ENCODE assay signal across 12 mouse cellular contexts in genomic region chr5:72225056-72225455, GRCm38 (mm10). TPM values are rescaled to one million over a fixed set of nuclear protein-coding genes. Genes with fewer than 3 reads are reported as not detected.
DNase-seq lines count a peak whose midpoint lies in the region; ATAC-seq and TF ChIP-seq lines count a peak whose summit lies in the region.
"Had no signal": no experiment of that assay in that cellular context is flagged by ENCODE, and none has a peak within 500 bp of the region (broad histone marks: within the 10 kb centered on the region; RNA-seq: fewer than 3 reads in every experiment).

No protein-coding gene starts in this region.

- H3K4me2 ChIP-seq in heart, postnatal 0 days (ENCODE audit: low read depth, low read length): peak overlapping the region; percentile 25; the same call in 1 of the 2 replicates
- no peak overlapping the region for H3K4me2 ChIP-seq in hindbrain, embryonic 16.5 days (ENCODE audit: low read length)

- H3K79me2 ChIP-seq in MEL (ENCODE audit: control insufficient read depth, insufficient read depth, low read length, poor library complexity): no peaks in the 10 kb centered on the region; the same call in 1 of the 2 replicates

- peaks cover 12% of the 10 kb centered on the region for H3K4me1 ChIP-seq in heart, postnatal 0 days (ENCODE audit: control insufficient read depth, insufficient read depth)
- peaks cover 2 to 17% of the 10 kb centered on the region in 2 experiments; a peak in 3 of 4 replicates for H3K4me1 ChIP-seq in MEL (ENCODE audit: control insufficient read depth in 1 of 2, insufficient read depth in 2 of 2, low read length in 2 of 2)
- H3K4me1 ChIP-seq in hindbrain, embryonic 16.5 days (ENCODE audit: control insufficient read depth, insufficient read depth, low read depth, low read length): no peaks in the 10 kb centered on the region

- ATAC-seq in heart, postnatal 0 days (ENCODE audit: insufficient read depth, low read depth): 0 out of 2 replicates have a peak, but pooled peaks have one; percentile 17
- 0 out of 2 replicates have a peak, but pooled peaks have one; percentile 32 for ATAC-seq in erythroid progenitor cell, adult 5-6 weeks (replicated peaks; ENCODE audit: low FRiP score, poor library complexity, severe bottlenecking)
- peak; percentile 68; the same call in 1 of the 2 replicates for ATAC-seq in monocyte, adult 5-6 weeks (replicated peaks; ENCODE audit: insufficient number of reproducible peaks, low FRiP score, low TSS enrichment, poor library complexity, severe bottlenecking)
- ATAC-seq in hindbrain, embryonic 16.5 days: no peak

- TF ChIP-seq EP300 in heart, postnatal 0 days (IDR thresholded peaks at IDR 0.05; ENCODE audit: low read depth): no peak
- no peak for TF ChIP-seq EP300 in MEL (IDR thresholded peaks at IDR 0.05; ENCODE audit: low read depth in 1 of 2, low read length in 2 of 2)

- no peak overlapping the region for H3K4me3 ChIP-seq in heart, postnatal 0 days (ENCODE audit: low read depth, low read length)
- peak overlapping the region; percentile 37 to 63 for H3K4me3 ChIP-seq in MEL (ENCODE audit: control insufficient read depth in 1 of 2, insufficient read depth in 1 of 2, low read depth in 2 of 2, low read length in 2 of 2)
- H3K4me3 ChIP-seq in hindbrain, embryonic 16.5 days (ENCODE audit: low read length): no peak overlapping the region
- H3K4me3 ChIP-seq: myocyte had no signal

- no peaks in the 10 kb centered on the region for H3K9me3 ChIP-seq in heart, postnatal 0 days (replicated peaks; ENCODE audit: control insufficient read depth, low read length)
- no peaks in the 10 kb centered on the region for H3K9me3 ChIP-seq in MEL (replicated peaks; ENCODE audit: insufficient read depth, low read length)
- H3K9me3 ChIP-seq in hindbrain, embryonic 16.5 days (ENCODE audit: control insufficient read depth, low read length): no peaks in the 10 kb centered on the region

- DNase-seq in heart, postnatal 0 days (ENCODE audit: low spot score): no peak
- DNase-seq in heart, postnatal 36 days: no peak
- DNase-seq in MEL (ENCODE audit: low read depth, low spot score) (peak; percentile 74), MN1 (ENCODE audit: low spot score) (no peak)
- DNase-seq in kidney, adult 8-10 months: no peak
- DNase-seq: cerebellum, adult 9-11 months; kidney, adult 11 months; thymus, adult 2 months had no signal

- intact Hi-C loops in heart, postnatal 36 days (cut with DNase I): loop anchor here (5.0 to 10.0 kb wide), 2 partner anchors 42 to 50 kb away; no protein-coding TSS in a partner anchor

- H3K36me3 ChIP-seq in heart, postnatal 0 days (replicated peaks; ENCODE audit: control insufficient read depth, insufficient read depth, low read length): 0 out of 2 replicates have a peak, but pooled peaks cover 4% of the 10 kb centered on the region
- peaks cover 0 to 10% of the 10 kb centered on the region in 2 experiments; a peak in 2 of 4 replicates for H3K36me3 ChIP-seq in MEL (ENCODE audit: control insufficient read depth in 1 of 2, insufficient read depth in 2 of 2, low read length in 2 of 2)
- H3K36me3 ChIP-seq in hindbrain, embryonic 16.5 days (ENCODE audit: control insufficient read depth, insufficient read depth, low read length): no peaks in the 10 kb centered on the region

- H3K9ac ChIP-seq in heart, postnatal 0 days (replicated peaks; ENCODE audit: low read depth, low read length): no peak overlapping the region
- peak overlapping the region; percentile 52 for H3K9ac ChIP-seq in MEL (ENCODE audit: control insufficient read depth, low read depth, low read length, poor library complexity, severe bottlenecking)
- no peak overlapping the region for H3K9ac ChIP-seq in hindbrain, embryonic 16.5 days (ENCODE audit: low read depth, low read length)

- TF ChIP-seq CTCF in heart, postnatal 0 days (IDR thresholded peaks at IDR 0.05; ENCODE audit: low read depth): no peak
- TF ChIP-seq CTCF in MEL (IDR thresholded peaks at IDR 0.05 in 2 of 3, conservative IDR thresholded peaks at IDR 0.05 in 1 of 3; ENCODE audit: control insufficient read depth in 1 of 3, insufficient read depth in 1 of 3, low read depth in 2 of 3, low read length in 3 of 3, poor library complexity in 1 of 3, severe bottlenecking in 1 of 3): no peak

- H3K27ac ChIP-seq in heart, postnatal 0 days (ENCODE audit: low read depth): no peak overlapping the region
- H3K27ac ChIP-seq in MEL (ENCODE audit: control insufficient read depth, low read depth, low read length): peak overlapping the region; percentile 66
- no peak overlapping the region for H3K27ac ChIP-seq in hindbrain, embryonic 16.5 days (ENCODE audit: low read depth, low read length)

- no peak for TF ChIP-seq RAD21 in MEL (IDR thresholded peaks at IDR 0.05; ENCODE audit: low read depth, low read length)

- H3K27me3 ChIP-seq in heart, postnatal 0 days (ENCODE audit: control insufficient read depth, insufficient read depth, low read length): no peaks in the 10 kb centered on the region
- H3K27me3 ChIP-seq in MEL (ENCODE audit: control insufficient read depth in 1 of 2, insufficient read depth in 2 of 2, low read length in 2 of 2): no peaks in the 10 kb centered on the region
- no peaks in the 10 kb centered on the region for H3K27me3 ChIP-seq in hindbrain, embryonic 16.5 days (replicated peaks; ENCODE audit: control insufficient read depth, insufficient read depth, low read length)

- 38% methylated on average over 7 of the region's 7 CpGs for WGBS in heart, postnatal 0 days
- 74% methylated on average over 7 of the region's 7 CpGs for WGBS in hindbrain, embryonic 16.5 days

- no peak for TF ChIP-seq POLR2A in MEL (IDR thresholded peaks at IDR 0.05; ENCODE audit: control insufficient read depth in 1 of 2, insufficient read depth in 1 of 2, low read depth in 1 of 2, low read length in 2 of 2, poor library complexity in 1 of 2)

TF ChIP-seq in MEL, 35 proteins besides CTCF, POLR2A, EP300 and RAD21:
- TF ChIP-seq ELF1 (IDR thresholded peaks at IDR 0.05; ENCODE audit: low read depth, low read length): peak; percentile 36; the same call in 1 of the 2 replicates
- TF ChIP-seq ZMIZ1 (IDR thresholded peaks at IDR 0.05; ENCODE audit: low read depth, low read length): no peak
- peak; percentile 24; the same call in 1 of the 2 replicates for TF ChIP-seq SIN3A (IDR thresholded peaks at IDR 0.05; ENCODE audit: low read length)
- no peak for TF ChIP-seq E2F4 (IDR thresholded peaks at IDR 0.05; ENCODE audit: borderline replicate concordance, low read depth, low read length)
- TF ChIP-seq ZNF384 (IDR thresholded peaks at IDR 0.05; ENCODE audit: low read depth, low read length): peak; percentile 60; the same call in 1 of the 2 replicates

RNA-seq across cellular contexts. Expression of gene Commd8, which starts 57.1 kb away (rescaled TPM):
- total RNA-seq in heart, postnatal 0 days (2014; rRNA removed; ENCODE audit: low replicate concordance): 15.0 and 15.1 TPM in 2 replicates
- 80.7 and 86.8 TPM in 2 replicates for polyA plus RNA-seq in heart, postnatal 0 days (2015; fragmentation: Nextera tagmentation; extraction: Ambion mirVana)
- 10 to 100 TPM; 45.6 to 46.7 TPM for total RNA-seq in heart, postnatal 36 days (2021)
- total RNA-seq in MEL (2012; rRNA removed): 45.3 and 45.6 TPM in 2 replicates
- 10 to 100 TPM in 1 of 2 experiments, not detected in 1; 33.5 TPM for polyA plus RNA-seq in MEL (2012; ENCODE audit: insufficient read depth in 1 of 2, insufficient read length in 2 of 2, low read depth in 1 of 2, low replicate concordance in 2 of 2, missing spikeins in 1 of 2)
- 54.1 and 80.5 TPM in 2 replicates for total RNA-seq in erythroid progenitor cell, adult 5-6 weeks (2015; ENCODE audit: low replicate concordance)
- total RNA-seq in erythroid progenitor cell, adult 5-6 weeks (2017; ENCODE audit: low replicate concordance): 18.4 and 38.5 TPM in 2 replicates
- total RNA-seq in monocyte, adult 5-6 weeks (2017): 127 to 252 TPM (median 176 TPM) in 3 replicates
- polyA plus RNA-seq in hindbrain, embryonic 16.5 days (2015; fragmentation: Nextera tagmentation; extraction: Ambion mirVana): 140 and 161 TPM in 2 replicates

Comparison
In these comparisons a context has a peak if more than half of its experiments do, and no peak if none do; other contexts are left out.
1. H3K4me3 ChIP-seq: peak in MEL (2 of 2); none in heart, postnatal 0 days (single experiment) and hindbrain, embryonic 16.5 days (single experiment).